Comparison of ENCODE assay signal across 9 mouse cellular contexts in genomic region chr4:105225512-105225911, GRCm38 (mm10).
DNase-seq lines count a peak whose midpoint lies in the region; ATAC-seq and TF ChIP-seq lines count a peak whose summit lies in the region.
"Had no signal": no experiment of that assay in that cellular context is flagged by ENCODE, and none has a peak within 500 bp of the region (broad histone marks: within the 10 kb centered on the region; RNA-seq: fewer than 3 reads in every experiment).

No protein-coding gene starts in this region.

- H3K4me3 ChIP-seq in hindbrain, postnatal 0 days (ENCODE audit: low read length): no peak overlapping the region
- H3K4me3 ChIP-seq in hindbrain, embryonic 11.5 days (ENCODE audit: low read depth, low read length): no peak overlapping the region
- no peak overlapping the region for H3K4me3 ChIP-seq in liver, embryonic 11.5 days (ENCODE audit: low read depth, low read length)
- H3K4me3 ChIP-seq in midbrain, postnatal 0 days (ENCODE audit: low read depth, low read length): no peak overlapping the region
- H3K4me3 ChIP-seq in forebrain, embryonic 16.5 days (replicated peaks; ENCODE audit: low read length): no peak overlapping the region
- H3K4me3 ChIP-seq: midbrain, embryonic 12.5 days had no signal

- H3K4me2 ChIP-seq in hindbrain, postnatal 0 days (ENCODE audit: low read depth, low read length): no peak overlapping the region
- H3K4me2 ChIP-seq in hindbrain, embryonic 11.5 days (replicated peaks; ENCODE audit: low read depth, low read length): no peak overlapping the region
- no peak overlapping the region for H3K4me2 ChIP-seq in liver, embryonic 11.5 days
- no peak overlapping the region for H3K4me2 ChIP-seq in midbrain, postnatal 0 days (ENCODE audit: low read depth, low read length, poor library complexity, severe bottlenecking)
- no peak overlapping the region for H3K4me2 ChIP-seq in forebrain, embryonic 16.5 days (ENCODE audit: low read length)
- H3K4me2 ChIP-seq: midbrain, embryonic 12.5 days had no signal

- H3K9ac ChIP-seq in hindbrain, postnatal 0 days (replicated peaks; ENCODE audit: low read length): no peak overlapping the region
- no peak overlapping the region for H3K9ac ChIP-seq in hindbrain, embryonic 11.5 days (ENCODE audit: low read depth, low read length)
- H3K9ac ChIP-seq in liver, embryonic 11.5 days (ENCODE audit: low read depth, low read length): no peak overlapping the region
- no peak overlapping the region for H3K9ac ChIP-seq in midbrain, postnatal 0 days (replicated peaks; ENCODE audit: low read length, poor library complexity, severe bottlenecking)
- no peak overlapping the region for H3K9ac ChIP-seq in forebrain, embryonic 16.5 days (replicated peaks; ENCODE audit: low read depth, low read length)
- H3K9ac ChIP-seq: midbrain, embryonic 12.5 days had no signal

- no peaks in the 10 kb centered on the region for H3K27me3 ChIP-seq in hindbrain, postnatal 0 days (ENCODE audit: insufficient read depth, low read length)
- no peaks in the 10 kb centered on the region for H3K27me3 ChIP-seq in hindbrain, embryonic 11.5 days (ENCODE audit: control insufficient read depth, insufficient read depth, low read length)
- H3K27me3 ChIP-seq in liver, embryonic 11.5 days (replicated peaks; ENCODE audit: control insufficient read depth, insufficient read depth, low read length): no peaks in the 10 kb centered on the region
- H3K27me3 ChIP-seq in midbrain, postnatal 0 days (ENCODE audit: insufficient read depth, low read length): no peaks in the 10 kb centered on the region
- no peaks in the 10 kb centered on the region for H3K27me3 ChIP-seq in forebrain, embryonic 16.5 days (replicated peaks; ENCODE audit: control insufficient read depth, insufficient read depth, low read length)
- H3K27me3 ChIP-seq: midbrain, embryonic 12.5 days had no signal

- no peak for TF ChIP-seq CTCF in hindbrain, postnatal 0 days (IDR thresholded peaks at IDR 0.05; ENCODE audit: low read depth)
- TF ChIP-seq CTCF in midbrain, postnatal 0 days (IDR thresholded peaks at IDR 0.05): no peak

- 67% methylated on average over 2 of the region's 2 CpGs for WGBS in hindbrain, postnatal 0 days
- 62% methylated on average over 2 of the region's 2 CpGs for WGBS in hindbrain, embryonic 11.5 days
- 51% methylated on average over 2 of the region's 2 CpGs for WGBS in liver, embryonic 11.5 days
- 80% methylated on average over 2 of the region's 2 CpGs for WGBS in midbrain, postnatal 0 days
- 75% methylated on average over 2 of the region's 2 CpGs for WGBS in forebrain, embryonic 16.5 days

- no peaks in the 10 kb centered on the region for H3K9me3 ChIP-seq in hindbrain, postnatal 0 days (ENCODE audit: low read length)
- H3K9me3 ChIP-seq in hindbrain, embryonic 11.5 days (ENCODE audit: control insufficient read depth, low read length): no peaks in the 10 kb centered on the region
- H3K9me3 ChIP-seq in liver, embryonic 11.5 days (ENCODE audit: control insufficient read depth, low read length): no peaks in the 10 kb centered on the region
- no peaks in the 10 kb centered on the region for H3K9me3 ChIP-seq in midbrain, postnatal 0 days (ENCODE audit: low read length)
- H3K9me3 ChIP-seq in forebrain, embryonic 16.5 days (ENCODE audit: control insufficient read depth, low read length): no peaks in the 10 kb centered on the region
- H3K9me3 ChIP-seq: midbrain, embryonic 12.5 days had no signal

- H3K27ac ChIP-seq in hindbrain, postnatal 0 days: no peak overlapping the region
- no peak overlapping the region for H3K27ac ChIP-seq in hindbrain, embryonic 11.5 days (ENCODE audit: low read depth, low read length)
- no peak overlapping the region for H3K27ac ChIP-seq in liver, embryonic 11.5 days (ENCODE audit: low read depth, low read length)
- H3K27ac ChIP-seq in midbrain, postnatal 0 days (ENCODE audit: low read depth, low read length): no peak overlapping the region
- no peak overlapping the region for H3K27ac ChIP-seq in forebrain, embryonic 16.5 days (ENCODE audit: low read length)
- H3K27ac ChIP-seq: midbrain, embryonic 12.5 days had no signal

- ATAC-seq in hindbrain, postnatal 0 days: peak; percentile 61
- no peak for ATAC-seq in hindbrain, embryonic 11.5 days (ENCODE audit: low FRiP score)
- ATAC-seq in liver, embryonic 11.5 days (replicated peaks; ENCODE audit: low FRiP score): peak; percentile 73
- no peak for ATAC-seq in midbrain, postnatal 0 days (ENCODE audit: low FRiP score)
- ATAC-seq in forebrain, embryonic 16.5 days: no peak

- no peaks in the 10 kb centered on the region for H3K4me1 ChIP-seq in hindbrain, postnatal 0 days (ENCODE audit: insufficient read depth, low read length)
- no peaks in the 10 kb centered on the region for H3K4me1 ChIP-seq in hindbrain, embryonic 11.5 days (replicated peaks; ENCODE audit: control insufficient read depth, insufficient read depth, low read length)
- H3K4me1 ChIP-seq in liver, embryonic 11.5 days (replicated peaks; ENCODE audit: control insufficient read depth, insufficient read depth, low read length): peaks cover 12% of the 10 kb centered on the region
- H3K4me1 ChIP-seq in midbrain, postnatal 0 days (ENCODE audit: insufficient read depth, low read length): no peaks in the 10 kb centered on the region
- H3K4me1 ChIP-seq in forebrain, embryonic 16.5 days (replicated peaks; ENCODE audit: control insufficient read depth, insufficient read depth, low read length): no peaks in the 10 kb centered on the region
- H3K4me1 ChIP-seq: midbrain, embryonic 12.5 days had no signal

- H3K36me3 ChIP-seq in hindbrain, postnatal 0 days (ENCODE audit: insufficient read depth, low read length): no peaks in the 10 kb centered on the region; the same call in 1 of the 2 replicates
- peaks cover 7% of the 10 kb centered on the region; the same call in 1 of the 2 replicates for H3K36me3 ChIP-seq in hindbrain, embryonic 11.5 days (ENCODE audit: control insufficient read depth, insufficient read depth, low read length)
- H3K36me3 ChIP-seq in liver, embryonic 11.5 days (ENCODE audit: control insufficient read depth, insufficient read depth, low read length): peaks cover 9% of the 10 kb centered on the region; the same call in 1 of the 2 replicates
- H3K36me3 ChIP-seq in midbrain, postnatal 0 days (ENCODE audit: insufficient read depth, low read length): 0 out of 2 replicates have a peak, but pooled peaks cover 2% of the 10 kb centered on the region
- H3K36me3 ChIP-seq in forebrain, embryonic 16.5 days (ENCODE audit: control insufficient read depth, insufficient read depth): peaks cover 4% of the 10 kb centered on the region; the same call in 1 of the 2 replicates

- DNase-seq in hindbrain, postnatal 0 days (ENCODE audit: low spot score): peak; percentile 45
- no peak for DNase-seq in hindbrain, embryonic 11.5 days (ENCODE audit: low spot score)
- DNase-seq in NIH3T3 (ENCODE audit: low read depth): peak; percentile 84
- DNase-seq in gastrocnemius, postnatal 25 days: peak; percentile 71
- no peak for DNase-seq in liver, embryonic 11.5 days (ENCODE audit: low spot score)
- peak; percentile 81 for DNase-seq in skeletal muscle tissue, adult 2 months (ENCODE audit: low read depth, low spot score)
- no peak for DNase-seq in midbrain, postnatal 0 days (ENCODE audit: low spot score)

Comparison
In these comparisons a context has a peak if more than half of its experiments do, and no peak if none do; other contexts are left out.
1. ATAC-seq: peak in hindbrain, postnatal 0 days (single experiment) and liver, embryonic 11.5 days (single experiment); none in hindbrain, embryonic 11.5 days (single experiment), midbrain, postnatal 0 days (single experiment) and forebrain, embryonic 16.5 days (single experiment).
2. DNase-seq: peak in hindbrain, postnatal 0 days (single experiment), NIH3T3 (single experiment), gastrocnemius, postnatal 25 days (single experiment) and skeletal muscle tissue, adult 2 months (single experiment); none in hindbrain, embryonic 11.5 days (single experiment), liver, embryonic 11.5 days (single experiment) and midbrain, postnatal 0 days (single experiment).